Comparison of ENCODE assay signal across 8 mouse cellular contexts in the genomic region with DNA sequence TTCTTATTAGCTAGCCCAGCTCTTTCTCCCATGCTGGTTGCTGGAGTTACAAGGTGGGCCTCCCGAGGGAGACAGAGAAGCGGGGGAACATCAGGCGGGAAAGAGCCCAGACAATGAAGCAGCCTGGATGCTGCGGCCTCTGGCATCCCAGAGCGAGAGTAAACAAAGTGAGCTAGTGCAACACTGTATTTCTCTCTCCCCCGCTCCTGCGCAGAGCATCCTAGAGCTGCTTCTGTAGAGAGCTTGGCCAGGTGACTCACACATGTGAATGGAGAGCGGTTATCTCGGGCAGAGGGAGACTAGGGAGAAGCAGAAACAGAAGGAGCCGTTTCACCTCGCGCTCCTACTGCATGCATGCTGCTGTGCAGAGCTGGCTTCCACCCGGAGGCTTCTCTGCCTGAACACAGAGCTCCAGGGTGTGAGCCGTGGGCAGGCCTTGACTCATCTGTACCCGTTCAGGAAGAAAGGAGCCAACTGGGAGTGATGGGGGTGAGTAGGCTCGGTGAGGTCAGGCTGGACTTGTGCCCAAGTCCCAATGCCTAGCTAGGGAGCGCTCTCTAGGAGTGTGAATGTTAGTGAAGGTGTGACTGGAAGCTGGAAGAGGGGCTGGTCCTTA. TPM values are rescaled to one million over a fixed set of nuclear protein-coding genes. Genes with fewer than 3 reads are reported as not detected.
DNase-seq lines count a peak whose midpoint lies in the region; ATAC-seq and TF ChIP-seq lines count a peak whose summit lies in the region.

No protein-coding gene starts in this region.

- TF ChIP-seq CTCF in E14TG2a.4 (conservative IDR thresholded peaks at IDR 0.05; ENCODE audit: low read length), result no peak; the same call in 1 of the 2 replicates

- peaks cover 23% of the 10 kb centered on the region for H3K27me3 ChIP-seq in E14TG2a.4 (ENCODE audit: insufficient read depth, low read length)
- no peaks in the 10 kb centered on the region for H3K27me3 ChIP-seq in embryonic facial prominence, embryonic 11.5 days (ENCODE audit: control insufficient read depth, insufficient read depth, low read length)
- H3K27me3 ChIP-seq in hindbrain, embryonic 15.5 days, result no peaks in the 10 kb centered on the region
- H3K27me3 ChIP-seq in midbrain, embryonic 14.5 days (ENCODE audit: control insufficient read depth, insufficient read depth, low read length), result no peaks in the 10 kb centered on the region

- H3K27ac ChIP-seq in embryonic facial prominence, embryonic 11.5 days (replicated peaks; ENCODE audit: low read depth, low read length), result no peak overlapping the region
- peak overlapping the region; percentile 57 for H3K27ac ChIP-seq in hindbrain, embryonic 15.5 days (replicated peaks)
- H3K27ac ChIP-seq in midbrain, embryonic 14.5 days (replicated peaks; ENCODE audit: low read depth, low read length), result peak overlapping the region; percentile 78

- WGBS in embryonic facial prominence, embryonic 11.5 days, result 40% methylated on average over 17 of the region's 17 CpGs
- WGBS in hindbrain, embryonic 15.5 days, result 19% methylated on average over 17 of the region's 17 CpGs
- WGBS in midbrain, embryonic 14.5 days, result 23% methylated on average over 17 of the region's 17 CpGs

- H3K9me3 ChIP-seq in E14TG2a.4 (ENCODE audit: low read length), result no peaks in the 10 kb centered on the region
- H3K9me3 ChIP-seq in embryonic facial prominence, embryonic 11.5 days (replicated peaks; ENCODE audit: control insufficient read depth, low read length), result no peaks in the 10 kb centered on the region
- H3K9me3 ChIP-seq in hindbrain, embryonic 15.5 days, result no peaks in the 10 kb centered on the region
- no peaks in the 10 kb centered on the region for H3K9me3 ChIP-seq in midbrain, embryonic 14.5 days (ENCODE audit: control insufficient read depth, low read length)

- DNase-seq in embryo, embryonic 11 days, result peak; percentile 47
- no peak for DNase-seq in embryo, embryonic 9.5 days (ENCODE audit: extremely low spot score)
- DNase-seq in embryonic facial prominence, embryonic 11.5 days (ENCODE audit: low spot score), result no peak
- DNase-seq in midbrain, embryonic 14.5 days, result peak; percentile 66
- no peak for DNase-seq in thymus, adult 18-20 months
- no peak for DNase-seq in thymus, postnatal 4 days

- no peak for ATAC-seq in embryonic facial prominence, embryonic 11.5 days (replicated peaks; ENCODE audit: insufficient number of reproducible peaks, low FRiP score, low TSS enrichment, low read depth)
- peak; percentile 40 for ATAC-seq in hindbrain, embryonic 15.5 days (ENCODE audit: low FRiP score, low read depth)
- ATAC-seq in midbrain, embryonic 14.5 days (ENCODE audit: low FRiP score, low TSS enrichment), result no peak

- H3K36me3 ChIP-seq in E14TG2a.4 (ENCODE audit: insufficient read depth, low read length), result no peaks in the 10 kb centered on the region
- H3K36me3 ChIP-seq in embryonic facial prominence, embryonic 11.5 days (replicated peaks; ENCODE audit: control insufficient read depth, insufficient read depth, low read depth, low read length), result no peaks in the 10 kb centered on the region
- H3K36me3 ChIP-seq in hindbrain, embryonic 15.5 days, result no peaks in the 10 kb centered on the region
- H3K36me3 ChIP-seq in midbrain, embryonic 14.5 days (ENCODE audit: control insufficient read depth, insufficient read depth, low read length), result no peaks in the 10 kb centered on the region

- no peak overlapping the region for H3K4me2 ChIP-seq in embryonic facial prominence, embryonic 11.5 days (ENCODE audit: low read depth, low read length)
- peak overlapping the region; percentile 27; the same call in 1 of the 2 replicates for H3K4me2 ChIP-seq in hindbrain, embryonic 15.5 days
- peak overlapping the region; percentile 13 for H3K4me2 ChIP-seq in midbrain, embryonic 14.5 days (ENCODE audit: low read length)

- peak overlapping the region; percentile 48 for H3K9ac ChIP-seq in embryonic facial prominence, embryonic 11.5 days (replicated peaks; ENCODE audit: low read length)
- peak overlapping the region; percentile 15; the same call in 1 of the 2 replicates for H3K9ac ChIP-seq in hindbrain, embryonic 15.5 days
- H3K9ac ChIP-seq in midbrain, embryonic 14.5 days (replicated peaks; ENCODE audit: low read length), result peak overlapping the region; percentile 4; the same call in 1 of the 2 replicates

- peak overlapping the region; percentile 35; the same call in 1 of the 2 replicates for H3K4me3 ChIP-seq in E14TG2a.4 (replicated peaks; ENCODE audit: low read length)
- H3K4me3 ChIP-seq in embryonic facial prominence, embryonic 11.5 days (ENCODE audit: low read depth, low read length), result no peak overlapping the region
- H3K4me3 ChIP-seq in hindbrain, embryonic 15.5 days, result no peak overlapping the region
- H3K4me3 ChIP-seq in midbrain, embryonic 14.5 days (replicated peaks; ENCODE audit: low read depth, low read length), result no peak overlapping the region

- peaks cover 67% of the 10 kb centered on the region for H3K4me1 ChIP-seq in E14TG2a.4 (replicated peaks; ENCODE audit: low read depth, low read length)
- H3K4me1 ChIP-seq in embryonic facial prominence, embryonic 11.5 days (ENCODE audit: control insufficient read depth, insufficient read depth, low read length), result no peaks in the 10 kb centered on the region; the same call in none of the 2 replicates
- peaks cover 36% of the 10 kb centered on the region for H3K4me1 ChIP-seq in hindbrain, embryonic 15.5 days (replicated peaks)
- peaks cover 26% of the 10 kb centered on the region for H3K4me1 ChIP-seq in midbrain, embryonic 14.5 days (ENCODE audit: control insufficient read depth, insufficient read depth, low read length)

RNA-seq across cellular contexts. Expression of a gene that starts 46.0 kb away (rescaled TPM):
- 2.0 and 2.8 TPM in 2 replicates for polyA plus RNA-seq in embryonic facial prominence, embryonic 11.5 days (2014; fragmentation: Nextera tagmentation; extraction: Ambion mirVana)
- 17.2 and 19.9 TPM in 2 replicates for polyA plus RNA-seq in hindbrain, embryonic 15.5 days (2015; fragmentation: Nextera tagmentation; extraction: Ambion mirVana)
- polyA plus RNA-seq in midbrain, embryonic 14.5 days (2014; fragmentation: Nextera tagmentation; extraction: Ambion mirVana), result 18.4 and 25.4 TPM in 2 replicates

Comparison
In these comparisons a context has a peak if more than half of its experiments do, and no peak if none do; other contexts are left out.
1. DNase-seq: peak in embryo, embryonic 11 days (single experiment) and midbrain, embryonic 14.5 days (single experiment); none in embryo, embryonic 9.5 days (single experiment), embryonic facial prominence, embryonic 11.5 days (single experiment), thymus, adult 18-20 months (0 of 2) and thymus, postnatal 4 days (single experiment).
2. Peak in every context shown above with its lines, with median percentiles within 50 percentile points of each other: H3K9ac ChIP-seq.